Mouse (Mus musculus) embryonic fibroblast, embryonic 13.5 days (primary cell): ENCODE measurements at regions not wholly inside any gene's neighbourhood (a gene's known extent, or its start where the extent isn't known, plus 50 kb on each side); places are given as distances from the start of the nearest gene placed in this dataset.

Experiments
- CTCF ChIP-seq: IDR thresholded peaks from 2 replicates; pipeline ENCODE4 v1.5.1; 2011; ENCODE audit warnings: mild to moderate bottlenecking, control low read depth, low read length, moderate library complexity, borderline replicate concordance; ENCODE audit not compliant: insufficient read depth
- POLR2A ChIP-seq: IDR thresholded peaks from 2 replicates; pipeline ENCODE4 v1.6.1; 2011; ENCODE audit warnings: low read depth, mild to moderate bottlenecking, control low read depth, low read length, moderate library complexity

DNA sequence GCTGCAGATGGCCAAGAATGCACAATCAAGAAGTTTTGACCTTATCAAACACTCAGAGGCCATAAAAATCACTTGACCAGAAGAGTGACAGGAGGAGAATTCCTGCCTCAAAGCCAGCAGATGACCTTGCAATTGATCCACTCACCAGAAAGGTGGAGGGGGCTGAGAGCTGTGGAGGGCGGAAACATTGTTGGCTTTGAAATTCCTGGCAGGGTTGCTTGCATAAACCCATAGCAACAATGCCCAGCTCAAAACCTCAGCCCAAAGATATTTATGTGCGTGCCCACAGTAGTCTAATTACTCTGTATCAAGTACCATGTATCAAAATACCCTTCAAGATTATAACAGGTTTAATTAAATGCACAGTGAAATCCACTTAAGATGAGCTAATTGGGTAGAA lies 197.0 kb upstream of the Tenm4 start:
- no peak for TF ChIP-seq POLR2A
- no peak for TF ChIP-seq CTCF
